Mouse (Mus musculus) MEL (cell line): ENCODE results near the gene Col6a1.

Source experiments
- CTCF ChIP-seq, 3 experiments: IDR thresholded peaks in 2 of 3; conservative IDR thresholded peaks in 1 of 3; 2 replicates each; pipeline ENCODE4 v1.5.1; 2011 to 2012; ENCODE audit warnings: low read length in 3 of 3, low read depth in 2 of 3, mild to moderate bottlenecking in 2 of 3, improper control_type of control experiment in 1 of 3, inconsistent platforms in 1 of 3, mixed read lengths in 1 of 3, moderate library complexity in 1 of 3; ENCODE audit not compliant: control insufficient read depth in 1 of 3, insufficient read depth in 1 of 3, poor library complexity in 1 of 3, severe bottlenecking in 1 of 3
- EP300 ChIP-seq, 2 experiments: IDR thresholded peaks; 2 replicates each; pipeline ENCODE4 v1.6.1; 2011; ENCODE audit warnings: improper control_type of control experiment in 2 of 2, low read length in 2 of 2, low read depth in 1 of 2, mild to moderate bottlenecking in 1 of 2
- GATA1 ChIP-seq: IDR thresholded peaks from 2 replicates; pipeline ENCODE4 v1.6.1; 2011; ENCODE audit warnings: low read depth, low read length, improper control_type of control experiment
- MAZ ChIP-seq: IDR thresholded peaks from 2 replicates; pipeline ENCODE4 v1.6.1; 2012; ENCODE audit warnings: low read depth, mild to moderate bottlenecking, inconsistent platforms, low read length, improper control_type of control experiment
- TCF12 ChIP-seq: IDR thresholded peaks from 2 replicates; pipeline ENCODE4 v1.6.1; 2014; ENCODE audit warnings: low read depth, mild to moderate bottlenecking, inconsistent platforms, low read length, improper control_type of control experiment, moderate library complexity

GRCm38 (mm10) chr10:76726866-76727265 lies 898 bp upstream of the Col6a1 start:
- TF ChIP-seq MAZ: no peak
- no peak for TF ChIP-seq CTCF (IDR thresholded peaks at IDR 0.05 in 2 of 3, conservative IDR thresholded peaks at IDR 0.05 in 1 of 3; ENCODE audit: control insufficient read depth in 1 of 3, insufficient read depth in 1 of 3, low read depth in 2 of 3, low read length in 3 of 3, poor library complexity in 1 of 3, severe bottlenecking in 1 of 3)
- no peak for TF ChIP-seq TCF12
- TF ChIP-seq EP300 (IDR thresholded peaks at IDR 0.05; ENCODE audit: low read depth in 1 of 2, low read length in 2 of 2): no peak
- no peak for TF ChIP-seq GATA1
